In the genomic region with DNA sequence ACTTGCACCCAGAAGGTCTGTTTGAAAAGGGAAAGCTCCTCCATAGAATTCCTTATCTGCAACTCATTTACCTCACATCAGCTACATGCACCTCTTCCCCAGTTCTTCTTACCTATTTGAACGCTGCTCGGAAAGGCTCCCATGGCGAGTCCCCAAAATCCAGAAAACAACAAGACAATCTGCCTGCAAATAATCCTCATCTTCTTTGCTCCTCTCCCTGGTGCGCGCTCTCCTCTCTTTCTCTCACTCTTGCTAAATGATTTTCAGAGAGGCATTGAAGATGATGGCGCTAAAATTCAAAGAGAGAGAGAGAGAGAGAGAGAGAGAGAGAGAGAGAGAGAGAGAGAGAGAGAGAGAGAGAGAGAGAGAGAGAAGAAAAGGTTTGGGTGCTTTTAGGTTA, we compare ENCODE assay signal across 7 mouse cellular contexts. TPM values are rescaled to one million over a fixed set of nuclear protein-coding genes. Genes with fewer than 3 reads are reported as not detected.
DNase-seq lines count a peak whose midpoint lies in the region; ATAC-seq and TF ChIP-seq lines count a peak whose summit lies in the region.

No protein-coding gene starts in this region.

- peak overlapping the region; percentile 66 for H3K4me2 ChIP-seq in liver, embryonic 11.5 days
- peak overlapping the region; percentile 76 for H3K4me2 ChIP-seq in hindbrain, embryonic 11.5 days (replicated peaks; ENCODE audit: low read depth, low read length)
- peak overlapping the region; percentile 65 for H3K4me2 ChIP-seq in midbrain, postnatal 0 days (ENCODE audit: low read depth, low read length, poor library complexity, severe bottlenecking)

- peaks cover 10% of the 10 kb centered on the region for H3K27me3 ChIP-seq in liver, embryonic 11.5 days (replicated peaks; ENCODE audit: control insufficient read depth, insufficient read depth, low read length)
- H3K27me3 ChIP-seq in hindbrain, embryonic 11.5 days (ENCODE audit: control insufficient read depth, insufficient read depth, low read length) = no peaks in the 10 kb centered on the region
- no peaks in the 10 kb centered on the region for H3K27me3 ChIP-seq in midbrain, postnatal 0 days (ENCODE audit: insufficient read depth, low read length)

- peak overlapping the region; percentile 48; the same call in 1 of the 2 replicates for H3K4me3 ChIP-seq in liver, embryonic 11.5 days (ENCODE audit: low read depth, low read length)
- H3K4me3 ChIP-seq in cortical plate, adult 2 months (ENCODE audit: insufficient read depth, low read length) = peak overlapping the region; percentile 59
- H3K4me3 ChIP-seq in hindbrain, embryonic 11.5 days (ENCODE audit: low read depth, low read length) = peak overlapping the region; percentile 67
- peak overlapping the region; percentile 86 for H3K4me3 ChIP-seq in midbrain, postnatal 0 days (ENCODE audit: low read depth, low read length)

- ATAC-seq in liver, embryonic 11.5 days (replicated peaks; ENCODE audit: low FRiP score) = no peak
- ATAC-seq in hindbrain, embryonic 11.5 days (ENCODE audit: low FRiP score) = no peak
- no peak; the same call in 1 of the 2 replicates for ATAC-seq in midbrain, postnatal 0 days (ENCODE audit: low FRiP score)

- no peaks in the 10 kb centered on the region for H3K36me3 ChIP-seq in liver, embryonic 11.5 days (ENCODE audit: control insufficient read depth, insufficient read depth, low read length)
- H3K36me3 ChIP-seq in hindbrain, embryonic 11.5 days (ENCODE audit: control insufficient read depth, insufficient read depth, low read length) = no peaks in the 10 kb centered on the region
- no peaks in the 10 kb centered on the region for H3K36me3 ChIP-seq in midbrain, postnatal 0 days (ENCODE audit: insufficient read depth, low read length)

- H3K27ac ChIP-seq in liver, embryonic 11.5 days (ENCODE audit: low read depth, low read length) = no peak overlapping the region
- peak overlapping the region; percentile 66 for H3K27ac ChIP-seq in cortical plate, adult 2 months (ENCODE audit: insufficient read depth, low read length)
- peak overlapping the region; percentile 85 for H3K27ac ChIP-seq in hindbrain, embryonic 11.5 days (ENCODE audit: low read depth, low read length)
- peak overlapping the region; percentile 92 for H3K27ac ChIP-seq in midbrain, postnatal 0 days (ENCODE audit: low read depth, low read length)

- no peaks in the 10 kb centered on the region for H3K4me1 ChIP-seq in liver, embryonic 11.5 days (replicated peaks; ENCODE audit: control insufficient read depth, insufficient read depth, low read length)
- no peaks in the 10 kb centered on the region for H3K4me1 ChIP-seq in cortical plate, adult 2 months (ENCODE audit: control insufficient read depth, insufficient read depth, low read length)
- H3K4me1 ChIP-seq in hindbrain, embryonic 11.5 days (replicated peaks; ENCODE audit: control insufficient read depth, insufficient read depth, low read length) = no peaks in the 10 kb centered on the region
- H3K4me1 ChIP-seq in midbrain, postnatal 0 days (ENCODE audit: insufficient read depth, low read length) = no peaks in the 10 kb centered on the region

- TF ChIP-seq POLR2A in cortical plate, adult 2 months (IDR thresholded peaks at IDR 0.05; ENCODE audit: extremely low read depth, insufficient read depth, low read length) = no peak

- 2% methylated on average over 6 of the region's 6 CpGs for WGBS in liver, embryonic 11.5 days
- WGBS in hindbrain, embryonic 11.5 days = under 1% methylated on average over 6 of the region's 6 CpGs
- 0% methylated on average over 5 of the region's 6 CpGs for WGBS in midbrain, postnatal 0 days

- no peak overlapping the region for H3K9ac ChIP-seq in liver, embryonic 11.5 days (ENCODE audit: low read depth, low read length)
- peak overlapping the region; percentile 75 for H3K9ac ChIP-seq in hindbrain, embryonic 11.5 days (ENCODE audit: low read depth, low read length)
- H3K9ac ChIP-seq in midbrain, postnatal 0 days (replicated peaks; ENCODE audit: low read length, poor library complexity, severe bottlenecking) = peak overlapping the region; percentile 89

- no peak for DNase-seq in liver, embryonic 11.5 days (ENCODE audit: low spot score)
- DNase-seq in liver = no peak
- DNase-seq in hindbrain, embryonic 11.5 days (ENCODE audit: low spot score) = peak; percentile 45
- DNase-seq in midbrain, postnatal 0 days (ENCODE audit: low spot score) = peak; percentile 12
- DNase-seq in MN1 (ENCODE audit: low spot score) = no peak
- DNase-seq in adrenal gland, postnatal 36 days = no peak

- no peak for TF ChIP-seq CTCF in cortical plate, adult 2 months (IDR thresholded peaks at IDR 0.05; ENCODE audit: extremely low read depth, insufficient read depth, low read length)
- no peak for TF ChIP-seq CTCF in midbrain, postnatal 0 days (IDR thresholded peaks at IDR 0.05)

- H3K9me3 ChIP-seq in liver, embryonic 11.5 days (ENCODE audit: control insufficient read depth, low read length) = no peaks in the 10 kb centered on the region
- no peaks in the 10 kb centered on the region for H3K9me3 ChIP-seq in hindbrain, embryonic 11.5 days (ENCODE audit: control insufficient read depth, low read length)
- H3K9me3 ChIP-seq in midbrain, postnatal 0 days (ENCODE audit: low read length) = no peaks in the 10 kb centered on the region

RNA-seq across cellular contexts. Expression of gene Gria4, which starts 1.0 kb away (rescaled TPM):
- polyA plus RNA-seq in liver, embryonic 11.5 days (2014; fragmentation: Nextera tagmentation; extraction: Ambion mirVana) = 0.86 and 0.88 TPM in 2 replicates
- 58.6 and 65.4 TPM in 2 replicates for polyA plus RNA-seq in cortical plate, adult 2 months (2012; rRNA removed)
- 9.9 and 12.6 TPM in 2 replicates for polyA plus RNA-seq in hindbrain, embryonic 11.5 days (2014; fragmentation: Nextera tagmentation; extraction: Ambion mirVana)
- 121 and 136 TPM in 2 replicates for total RNA-seq in midbrain, postnatal 0 days (2014; rRNA removed)
- polyA plus RNA-seq in midbrain, postnatal 0 days (2015; fragmentation: Nextera tagmentation; extraction: Ambion mirVana) = 31.5 and 37.2 TPM in 2 replicates
- total RNA-seq in adrenal gland, postnatal 36 days (2021) = 1 to 10 TPM; 1.1 to 1.7 TPM

Comparison
In these comparisons a context has a peak if more than half of its experiments do, and no peak if none do; other contexts are left out.
1. DNase-seq: peak in hindbrain, embryonic 11.5 days (single experiment) and midbrain, postnatal 0 days (single experiment); none in liver, embryonic 11.5 days (single experiment), liver (single experiment), MN1 (single experiment) and adrenal gland, postnatal 36 days (0 of 2).
2. Peak in every context shown above with its lines, with median percentiles within 50 percentile points of each other: H3K4me2 ChIP-seq and H3K4me3 ChIP-seq.